Mouse (Mus musculus): ENCODE results near the gene Mkks. TPM values are rescaled to one million over a fixed set of nuclear protein-coding genes. Genes with fewer than 3 reads are reported as not detected.

Mkks gene
- total RNA-seq (2017) = 4.1 and 11.1 TPM in 2 replicates

DNA sequence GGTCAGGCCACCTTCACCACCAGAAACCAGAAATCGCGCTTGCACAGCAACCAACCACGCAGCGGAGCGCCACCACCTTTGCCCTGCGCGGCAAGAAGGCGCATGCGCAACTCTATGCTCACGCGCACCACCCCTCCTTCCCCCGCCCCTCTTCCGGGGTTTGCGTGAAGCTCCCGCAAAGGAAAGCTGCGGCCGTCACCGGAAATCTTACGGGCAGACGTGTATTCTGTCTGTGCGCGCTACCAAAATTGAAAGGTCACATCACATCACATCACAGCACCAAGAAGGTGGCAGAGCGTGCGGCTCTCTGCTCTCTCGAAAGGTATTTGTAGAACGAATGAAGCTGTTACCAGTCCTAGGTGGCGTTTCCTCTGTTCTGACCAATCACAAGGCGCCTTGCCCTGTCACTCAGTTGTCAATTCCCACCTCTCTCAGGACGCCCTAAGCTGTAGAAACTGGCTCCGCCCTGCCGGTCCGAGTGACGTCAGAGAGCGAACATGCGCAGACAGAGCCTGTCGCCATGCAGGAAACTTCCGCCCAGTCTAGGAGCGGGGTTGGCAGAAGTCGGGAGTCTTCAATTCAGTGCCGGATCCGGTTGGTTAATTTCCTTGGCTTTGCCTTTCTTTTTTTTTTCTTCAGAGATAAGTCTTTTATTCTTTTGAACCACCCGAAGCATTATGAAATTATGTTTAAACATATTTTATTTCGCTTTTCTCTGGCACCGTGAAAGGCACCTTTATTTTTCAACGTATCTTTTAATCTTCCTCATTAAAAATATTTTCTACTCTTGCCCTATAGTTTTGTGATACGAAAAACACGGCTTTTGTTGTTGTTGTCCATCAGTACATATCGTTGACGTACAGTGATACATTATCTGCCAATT is at the start of gene Mkks, which contains the start of the genes Slx4ip and AL731706.1:
Gene Mkks, minus strand, starts transcription at position 322 of the 883 bp plus-strand sequence.
Gene Slx4ip, plus strand, starts transcription at position 151 of the 883 bp plus-strand sequence.
Gene AL731706.1, minus strand, starts transcription at position 322 of the 883 bp plus-strand sequence.
- ATAC-seq (replicated peaks; ENCODE audit: low read depth, poor library complexity, severe bottlenecking) = peak; percentile 80

DNA sequence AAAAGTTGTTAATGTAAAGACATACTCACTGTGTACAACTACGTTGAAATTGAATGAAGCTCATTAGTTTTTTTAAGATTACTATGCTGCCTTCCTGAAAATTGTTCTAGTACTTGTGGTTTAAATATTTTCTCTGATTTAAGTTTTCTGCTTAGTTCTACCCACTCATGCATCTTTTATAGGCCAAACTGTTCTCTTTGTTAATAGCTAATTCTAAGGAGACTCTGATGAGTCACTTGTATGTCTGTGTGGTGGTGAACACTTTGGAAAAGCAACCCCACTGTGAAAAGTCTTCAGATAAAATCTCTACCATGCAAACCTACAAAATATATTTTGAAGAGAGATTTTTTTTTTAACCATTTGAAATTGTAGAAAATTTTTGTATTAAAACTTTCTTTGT is 47.1 kb upstream of the Mkks start:
- no peak for ATAC-seq (replicated peaks; ENCODE audit: low read depth, poor library complexity, severe bottlenecking)

DNA sequence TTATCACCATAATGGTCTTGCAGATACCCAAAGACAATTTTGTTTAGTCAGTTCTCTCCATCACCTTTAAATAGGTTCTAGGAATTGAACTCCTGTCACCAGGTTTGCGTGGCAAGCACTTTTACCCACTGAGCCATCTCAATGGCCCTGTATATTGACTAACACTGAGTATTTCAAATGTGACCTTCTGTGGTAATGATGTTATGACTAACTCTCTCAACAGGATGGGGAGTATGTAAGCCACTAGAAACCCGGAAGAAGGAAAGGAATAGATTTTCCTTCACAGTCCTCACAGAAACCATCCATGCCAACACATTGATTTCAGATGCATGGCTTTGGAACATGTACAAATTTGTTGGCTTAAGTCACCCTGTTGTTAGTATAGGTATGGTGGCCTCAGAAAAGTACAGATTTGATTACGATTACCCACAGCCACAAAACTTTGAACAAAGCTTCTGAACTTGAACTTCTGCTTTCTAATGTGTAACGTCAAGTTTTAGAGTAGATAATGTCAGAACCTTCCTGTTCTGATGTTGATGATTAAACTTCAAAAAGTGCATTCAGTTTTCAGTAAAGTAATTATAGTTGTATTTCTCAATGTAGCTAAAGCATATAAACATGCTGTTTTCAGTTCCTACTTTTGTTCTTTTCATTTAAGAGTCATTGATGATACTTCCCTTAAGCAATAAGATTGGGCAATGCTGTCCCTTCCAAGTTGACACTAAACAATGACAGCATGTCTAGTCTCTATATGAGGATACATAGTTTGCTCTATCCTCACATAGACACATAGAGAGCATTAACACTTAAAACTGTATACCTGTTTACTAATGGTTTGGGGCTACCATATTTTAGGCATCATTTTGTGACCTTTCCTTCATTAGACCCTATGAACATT is 45.5 kb upstream of the Mkks start:
- peak; percentile 93 for ATAC-seq (replicated peaks; ENCODE audit: low read depth, poor library complexity, severe bottlenecking)

DNA sequence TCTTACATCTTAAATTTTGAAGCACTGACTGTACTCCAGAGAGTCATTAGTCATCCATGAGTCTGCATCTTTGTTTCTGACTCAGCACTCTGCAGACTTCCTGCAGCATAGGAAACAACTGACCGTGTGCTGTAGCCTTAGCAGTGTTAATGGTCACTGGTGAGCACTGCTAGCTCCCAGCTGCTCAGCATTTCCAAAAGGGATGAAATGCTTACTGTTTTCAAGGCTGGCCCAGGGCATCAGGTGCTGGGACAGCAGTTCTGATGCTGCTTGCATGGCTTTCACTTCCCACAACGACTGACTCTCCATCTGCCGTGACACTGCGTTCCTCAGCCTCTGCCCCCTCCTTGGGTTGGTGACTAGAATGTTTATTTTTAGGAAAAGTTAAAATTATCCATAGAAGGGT is 29.8 kb upstream of the Mkks start:
- peak; percentile 96 for ATAC-seq (replicated peaks; ENCODE audit: low read depth, poor library complexity, severe bottlenecking)

DNA sequence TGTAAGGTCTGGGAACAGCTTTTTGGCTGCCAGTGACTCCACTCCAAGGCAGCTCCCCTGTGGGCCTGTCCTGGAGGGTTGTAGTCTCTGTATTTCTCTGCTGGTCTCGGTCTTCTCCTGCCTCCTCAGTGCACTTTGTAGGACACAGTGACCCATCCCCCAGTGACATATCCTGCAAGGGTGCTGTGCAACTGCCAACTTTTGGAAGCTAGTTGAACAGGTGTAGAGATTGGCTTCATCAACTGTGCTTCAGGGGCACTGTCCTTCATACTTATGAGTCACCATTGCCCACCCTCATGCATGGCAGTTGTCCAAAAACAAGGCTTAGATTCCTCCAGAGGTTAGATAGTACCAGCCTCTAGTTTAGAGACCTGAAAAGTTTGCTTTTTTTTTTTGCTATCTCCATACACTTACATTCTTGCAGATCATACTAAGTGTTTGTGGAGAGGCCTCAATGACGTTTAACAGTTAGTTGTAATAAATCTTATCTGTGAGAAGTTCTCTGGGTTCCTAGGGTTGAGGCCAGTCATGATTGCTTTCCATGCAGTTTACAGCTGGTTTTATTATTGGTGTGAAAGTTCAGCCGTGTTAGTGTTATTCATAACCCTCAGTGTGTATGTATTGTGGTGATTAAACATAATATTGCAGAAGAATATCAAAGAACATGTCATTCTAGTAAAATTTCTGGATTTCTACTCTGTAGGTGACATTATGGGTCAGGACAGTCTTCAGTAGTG is 29.2 kb upstream of the Mkks start:
- ATAC-seq (replicated peaks; ENCODE audit: low read depth, poor library complexity, severe bottlenecking) = 0 out of 2 replicates have a peak, but pooled peaks have one; percentile 4

DNA sequence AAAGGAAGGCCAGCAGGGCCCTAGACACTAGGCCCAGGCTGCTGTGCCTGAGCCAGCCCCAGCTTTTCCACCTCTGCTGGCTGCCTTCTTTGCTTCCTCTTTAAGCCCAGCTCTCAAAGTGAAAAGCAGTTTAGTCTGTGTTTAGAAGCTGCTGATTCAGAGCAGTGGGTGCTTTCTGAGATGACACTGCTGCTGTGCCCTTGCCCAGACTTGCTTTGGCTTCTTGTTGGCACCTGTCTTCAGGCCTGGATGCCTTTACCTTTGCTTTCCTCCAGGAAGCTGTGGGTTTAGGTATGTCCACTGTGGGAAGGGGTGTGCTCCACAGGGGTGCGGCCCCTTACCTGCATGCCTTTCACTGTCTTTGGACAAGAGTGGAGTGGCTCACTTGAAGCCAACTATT is 28.2 kb upstream of the Mkks start:
- ATAC-seq (replicated peaks; ENCODE audit: low read depth, poor library complexity, severe bottlenecking) = no peak

DNA sequence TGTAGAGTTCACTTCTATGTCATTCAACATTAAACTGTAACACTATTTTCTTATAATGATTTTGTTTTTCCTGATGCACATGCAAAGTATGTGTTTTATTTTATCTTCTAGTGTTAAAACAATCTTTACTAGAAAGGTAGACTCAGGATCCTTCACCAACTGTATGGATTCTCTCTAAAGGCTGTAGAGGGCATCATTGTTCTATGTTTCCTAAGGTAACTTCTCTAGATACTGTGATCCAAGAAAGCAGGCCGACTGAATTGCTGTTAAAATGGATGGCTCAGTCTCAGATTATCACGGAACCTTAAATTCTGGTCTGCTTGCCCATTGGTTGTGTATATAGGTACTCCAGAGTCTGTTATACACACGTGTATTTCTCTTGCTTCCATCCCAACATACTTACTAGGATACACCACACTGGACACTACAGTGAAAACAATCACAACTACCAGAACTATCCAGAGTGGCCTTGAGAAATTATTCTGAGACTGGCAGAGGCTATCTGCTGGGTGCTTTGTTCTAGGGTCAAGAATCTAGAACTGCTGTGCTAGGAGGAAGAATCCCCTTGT is 23.2 kb upstream of the Mkks start:
- ATAC-seq (replicated peaks; ENCODE audit: low read depth, poor library complexity, severe bottlenecking) = 0 out of 2 replicates have a peak, but pooled peaks have one; percentile 47

DNA sequence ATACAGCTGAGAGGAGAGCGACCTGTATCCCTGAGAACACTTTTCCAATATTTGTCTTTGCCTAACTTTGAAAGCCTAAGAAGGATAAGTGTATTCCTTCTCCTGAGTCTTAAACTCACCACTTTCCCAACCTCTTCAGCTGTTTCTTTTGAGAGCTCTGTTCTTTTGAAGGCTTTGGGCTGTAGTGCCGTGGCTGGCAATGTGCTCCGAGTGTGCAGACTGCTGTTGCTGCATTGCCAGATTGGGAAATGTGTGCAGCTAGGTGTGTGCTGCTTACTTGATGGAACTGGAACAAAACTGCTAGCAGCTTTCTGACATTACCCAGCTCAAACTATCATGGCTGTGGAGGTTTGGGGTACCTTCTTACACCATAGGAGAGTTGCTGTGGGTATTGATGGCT is 21.8 kb upstream of the Mkks start:
- ATAC-seq (replicated peaks; ENCODE audit: low read depth, poor library complexity, severe bottlenecking) = no peak

DNA sequence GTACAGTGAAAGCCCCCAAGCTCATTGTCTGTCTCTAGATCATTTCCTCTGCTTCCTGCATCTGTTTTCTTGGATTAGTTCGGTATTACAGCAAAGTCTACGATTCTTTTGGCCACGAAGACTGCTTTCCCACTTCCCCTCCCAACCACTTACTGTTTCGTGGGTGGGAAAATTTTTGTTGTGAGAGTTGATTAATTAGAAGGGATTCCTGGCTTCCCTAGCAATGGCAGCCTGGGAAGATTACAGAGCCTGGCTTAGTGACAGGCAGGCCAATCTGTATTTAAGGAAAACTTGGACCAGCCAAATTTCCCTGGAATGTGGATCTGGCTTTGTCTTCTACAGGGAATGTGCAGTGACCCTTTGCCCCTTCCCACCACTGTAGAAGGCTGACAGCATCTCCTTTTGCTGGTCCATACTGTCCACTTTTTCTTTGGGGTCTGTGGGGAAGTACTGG is 20.8 kb upstream of the Mkks start:
- no peak for ATAC-seq (replicated peaks; ENCODE audit: low read depth, poor library complexity, severe bottlenecking)

DNA sequence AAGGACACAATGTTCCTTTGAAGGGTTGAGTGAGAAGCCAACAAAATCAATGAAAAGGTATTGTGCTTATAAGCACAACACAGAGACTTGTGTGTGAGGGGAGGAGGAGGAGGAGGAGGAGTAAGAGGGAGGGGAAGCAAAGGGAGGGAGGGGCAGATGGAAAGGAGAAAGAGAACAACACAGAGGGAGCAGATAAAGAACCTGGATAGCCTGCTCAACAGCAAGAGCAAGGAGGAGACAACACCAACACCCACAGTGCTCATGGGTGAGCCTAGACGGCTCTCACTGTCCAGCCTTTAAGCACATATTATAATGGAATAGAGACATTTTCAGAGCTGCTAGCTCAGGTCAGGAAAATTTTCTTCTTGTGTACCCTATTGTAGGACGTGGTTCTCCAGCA is 18.1 kb upstream of the Mkks start:
- no peak for ATAC-seq (replicated peaks; ENCODE audit: low read depth, poor library complexity, severe bottlenecking)

DNA sequence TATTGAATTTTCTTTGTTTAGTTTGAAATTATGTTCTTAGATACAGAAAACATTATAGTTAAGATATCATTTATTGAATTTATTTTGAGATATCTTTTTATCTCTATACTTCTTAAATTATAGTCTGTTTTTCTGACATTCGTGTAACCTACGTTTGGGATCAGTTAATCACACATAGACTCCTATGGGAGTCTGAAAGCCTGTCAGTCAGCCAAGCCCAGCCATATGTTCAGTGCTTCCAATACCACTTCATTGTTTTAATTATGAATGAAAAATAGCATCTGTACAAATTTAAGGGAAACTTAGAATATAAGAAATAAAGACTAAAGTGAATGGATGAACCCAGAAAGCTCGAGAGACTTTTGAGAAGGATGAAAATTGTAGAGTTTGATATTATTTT is 17.4 kb upstream of the Mkks start:
- ATAC-seq (replicated peaks; ENCODE audit: low read depth, poor library complexity, severe bottlenecking) = no peak

DNA sequence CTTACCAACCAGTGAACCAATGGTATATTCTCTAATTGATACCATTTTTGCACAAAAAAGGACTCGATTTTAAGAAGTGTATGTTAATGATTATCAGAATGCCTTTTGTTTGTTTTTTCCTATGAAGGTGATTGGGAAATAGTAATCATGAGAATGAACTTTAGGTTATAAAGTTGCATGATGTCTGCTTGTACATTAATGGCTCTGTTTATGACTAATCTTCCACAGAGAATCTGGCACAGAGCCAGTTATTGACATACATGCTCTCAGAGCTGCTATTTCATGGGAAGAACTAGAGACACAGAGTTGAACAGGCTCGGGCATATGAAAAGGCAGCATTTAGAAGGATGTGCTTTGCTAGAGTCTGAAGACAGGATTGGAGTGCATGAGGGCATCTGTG is 4.9 kb upstream of the Mkks start:
- no peak for ATAC-seq (replicated peaks; ENCODE audit: low read depth, poor library complexity, severe bottlenecking)

DNA sequence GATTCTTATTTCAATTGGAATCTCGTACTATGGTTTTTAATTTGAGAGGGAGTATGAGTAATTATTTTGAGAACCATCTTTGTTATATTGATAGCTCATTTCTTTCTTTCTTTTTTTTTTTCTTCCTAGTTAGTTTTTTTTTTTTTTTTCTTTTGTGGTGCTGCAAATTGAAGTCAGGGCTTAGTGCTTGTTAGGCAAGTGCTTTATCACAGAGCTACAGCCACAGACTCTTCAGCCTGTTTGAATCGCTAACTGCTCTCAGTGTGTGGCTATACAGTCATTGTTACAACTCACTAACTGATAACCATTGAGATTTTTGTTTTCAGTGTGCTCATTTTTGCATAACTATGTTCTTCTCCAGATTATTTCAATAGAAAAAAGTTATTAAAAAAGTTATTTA is 3.3 kb upstream of the Mkks start:
- ATAC-seq (replicated peaks; ENCODE audit: low read depth, poor library complexity, severe bottlenecking) = no peak

DNA sequence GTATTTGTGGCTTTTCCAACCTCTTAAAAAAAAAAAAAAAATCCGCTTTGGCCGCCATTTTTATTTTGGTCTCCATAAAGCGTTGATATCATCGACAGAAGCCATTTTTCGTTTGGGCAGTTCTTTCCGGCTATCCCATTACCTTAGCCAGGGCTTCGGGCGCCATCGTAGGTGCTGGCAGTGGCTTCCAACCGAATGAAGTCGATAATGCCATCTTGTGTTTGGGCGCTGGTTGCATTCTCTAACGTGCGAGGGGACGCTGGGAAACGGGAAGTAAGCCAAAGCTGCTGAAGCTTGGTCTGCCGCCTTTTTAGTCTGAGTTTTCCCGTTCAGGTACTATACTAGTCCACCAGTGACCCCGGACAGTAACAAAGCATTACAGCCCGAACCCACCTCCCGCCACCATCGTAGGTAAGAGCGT is 772 bp upstream of the Mkks start:
- peak; percentile 80 for ATAC-seq (replicated peaks; ENCODE audit: low read depth, poor library complexity, severe bottlenecking)

DNA sequence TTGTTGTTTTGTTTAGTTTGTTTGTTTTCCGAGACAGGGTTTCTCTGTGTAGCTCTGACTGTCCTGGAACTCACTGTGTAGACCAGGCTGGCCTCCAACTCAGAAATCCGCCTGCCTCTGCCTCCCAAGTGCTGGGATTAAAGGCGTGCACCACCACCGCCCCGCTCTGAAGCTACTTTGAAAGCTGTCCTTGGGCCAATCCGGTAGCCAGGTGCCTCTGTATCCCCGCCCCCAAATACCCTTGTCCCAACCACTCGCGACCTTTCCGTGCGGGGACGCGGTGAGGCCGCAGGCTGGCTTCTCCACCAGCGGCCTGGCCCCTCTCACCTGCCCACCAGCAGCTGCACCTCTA is 497 bp downstream of the Mkks start:
- peak; percentile 57 for ATAC-seq (replicated peaks; ENCODE audit: low read depth, poor library complexity, severe bottlenecking)

DNA sequence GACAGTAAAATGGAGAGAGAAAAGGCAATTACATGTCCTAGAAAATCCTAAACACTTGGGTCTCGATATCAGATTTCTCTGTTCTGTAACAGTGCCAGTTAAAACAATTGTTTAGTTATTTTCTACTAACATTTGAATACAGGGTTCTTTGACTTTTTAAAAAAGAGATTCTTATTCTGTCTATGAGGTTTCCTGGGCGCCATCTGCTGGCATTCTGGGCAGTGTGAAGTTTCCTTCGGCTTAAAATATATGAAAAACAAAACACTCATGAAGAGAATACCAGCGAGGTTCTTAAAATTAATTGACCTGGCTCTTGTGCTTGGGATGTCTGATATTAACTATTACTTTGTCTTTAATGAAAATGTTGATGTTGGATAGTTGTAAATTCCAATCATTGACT is 4.3 kb downstream of the Mkks start:
- no peak for ATAC-seq (replicated peaks; ENCODE audit: low read depth, poor library complexity, severe bottlenecking)

DNA sequence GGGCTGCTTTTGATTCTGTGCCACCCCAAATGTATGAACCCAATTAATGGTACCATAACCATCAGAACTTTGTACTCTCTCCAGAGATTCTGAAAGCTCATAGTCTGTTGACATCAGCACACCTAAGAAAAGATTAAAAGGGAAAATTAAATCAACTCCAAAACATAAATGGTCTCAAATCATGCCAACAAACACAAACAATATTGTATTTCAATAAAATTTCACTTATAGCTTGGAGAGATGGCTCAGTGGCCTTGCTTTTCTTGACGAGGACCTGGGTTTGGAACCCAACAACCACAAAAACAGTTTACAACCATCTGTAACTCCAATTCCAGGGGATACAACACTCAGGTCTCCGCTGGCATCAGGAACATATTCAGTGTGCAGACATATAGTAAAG is 5.6 kb downstream of the Mkks start, which contains the start of gene AL731706.2:
Gene AL731706.2, minus strand, starts transcription at position 101 of the 400 bp plus-strand sequence.
- no peak for ATAC-seq (replicated peaks; ENCODE audit: low read depth, poor library complexity, severe bottlenecking)

DNA sequence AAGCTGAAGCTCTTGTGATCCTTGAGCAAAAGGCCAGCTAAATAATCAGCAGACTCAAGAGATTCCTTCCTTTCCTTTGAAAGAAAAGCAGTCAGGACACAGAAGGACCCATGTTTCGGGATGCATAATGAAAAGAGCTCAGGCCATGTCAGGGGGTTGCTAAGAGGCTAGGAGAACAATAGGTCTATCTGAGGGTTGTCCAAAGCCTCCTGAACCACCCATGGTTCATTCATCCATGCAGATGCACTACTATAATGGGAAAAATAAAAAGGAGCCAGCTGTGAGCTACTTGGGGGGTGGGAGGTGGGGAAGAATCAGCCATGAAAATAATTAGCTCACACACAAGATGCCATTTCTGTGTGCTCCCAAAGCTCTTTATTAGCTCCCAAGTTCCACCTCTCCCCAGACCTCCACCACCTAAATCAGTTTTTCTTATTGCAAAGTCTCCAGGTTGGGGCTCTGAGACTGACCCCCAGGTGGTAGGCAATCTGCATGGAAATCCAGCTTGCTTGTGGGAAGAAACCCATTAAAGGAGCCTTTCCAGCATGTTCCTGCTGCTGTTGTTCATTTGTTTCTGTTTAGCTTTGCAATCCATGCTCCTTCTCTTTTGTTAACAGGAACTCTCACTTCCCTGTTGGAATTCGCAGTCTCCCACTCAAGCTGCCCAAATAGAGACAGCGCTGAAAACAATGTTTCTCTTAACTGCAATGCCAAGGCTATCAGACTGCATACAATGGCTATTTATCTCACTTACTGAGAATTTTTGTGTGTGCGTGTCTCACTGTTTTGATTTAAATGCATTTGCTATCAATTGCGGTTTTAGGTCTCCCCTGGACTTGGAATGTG is 36.4 kb downstream of the Mkks start:
- ATAC-seq (replicated peaks; ENCODE audit: low read depth, poor library complexity, severe bottlenecking) = no peak

DNA sequence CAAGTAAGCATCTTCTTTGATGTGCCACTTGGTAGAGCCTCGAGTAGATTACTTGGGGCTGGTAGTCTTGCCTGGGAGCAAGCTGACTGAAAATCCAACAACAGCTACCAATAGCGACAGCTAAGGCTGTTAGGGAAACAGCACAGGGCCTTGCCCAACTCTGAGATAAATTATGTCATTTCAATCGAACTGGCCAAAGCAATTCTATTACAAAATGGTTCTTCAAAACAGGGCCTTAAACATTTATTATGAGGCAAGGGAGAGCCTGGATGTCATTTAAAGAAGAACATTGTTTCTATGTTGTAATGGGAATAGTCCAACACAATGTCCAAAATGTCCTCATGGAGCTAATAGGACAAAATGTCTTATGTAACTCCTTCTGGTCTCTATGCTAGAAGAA is 40.8 kb downstream of the Mkks start:
- no peak for ATAC-seq (replicated peaks; ENCODE audit: low read depth, poor library complexity, severe bottlenecking)

Measured in common myeloid progenitor, adult 5-6 weeks (primary cell).